Comparison of ENCODE assay signal across 8 mouse cellular contexts in genomic region chr19:11964266-11964665, GRCm38 (mm10). TPM values are rescaled to one million over a fixed set of nuclear protein-coding genes. Genes with fewer than 3 reads are reported as not detected.
DNase-seq lines count a peak whose midpoint lies in the region; ATAC-seq and TF ChIP-seq lines count a peak whose summit lies in the region.

No protein-coding gene starts in this region.

- no peaks in the 10 kb centered on the region for H3K27me3 ChIP-seq in heart, embryonic 15.5 days
- H3K27me3 ChIP-seq in hindbrain, embryonic 16.5 days (replicated peaks; ENCODE audit: control insufficient read depth, insufficient read depth, low read length): no peaks in the 10 kb centered on the region
- H3K27me3 ChIP-seq in midbrain, postnatal 0 days (ENCODE audit: insufficient read depth, low read length): no peaks in the 10 kb centered on the region

- peaks cover 27% of the 10 kb centered on the region for H3K4me1 ChIP-seq in heart, embryonic 15.5 days (replicated peaks)
- peaks cover 18% of the 10 kb centered on the region for H3K4me1 ChIP-seq in hindbrain, embryonic 16.5 days (ENCODE audit: control insufficient read depth, insufficient read depth, low read depth, low read length)
- peaks cover 6% of the 10 kb centered on the region for H3K4me1 ChIP-seq in midbrain, postnatal 0 days (ENCODE audit: insufficient read depth, low read length)

- no peak for ATAC-seq in heart, embryonic 15.5 days (replicated peaks; ENCODE audit: insufficient number of reproducible peaks, insufficient read depth, low FRiP score, low read depth)
- ATAC-seq in hindbrain, embryonic 16.5 days: no peak
- ATAC-seq in midbrain, postnatal 0 days (ENCODE audit: low FRiP score): no peak

- H3K4me2 ChIP-seq in heart, embryonic 15.5 days: peak overlapping the region; percentile 67; the same call in 1 of the 2 replicates
- peak overlapping the region; percentile 74 for H3K4me2 ChIP-seq in hindbrain, embryonic 16.5 days (ENCODE audit: low read length)
- H3K4me2 ChIP-seq in midbrain, postnatal 0 days (ENCODE audit: low read depth, low read length, poor library complexity, severe bottlenecking): peak overlapping the region; percentile 52

- no peaks in the 10 kb centered on the region for H3K9me3 ChIP-seq in heart, embryonic 15.5 days (replicated peaks)
- no peaks in the 10 kb centered on the region for H3K9me3 ChIP-seq in hindbrain, embryonic 16.5 days (ENCODE audit: control insufficient read depth, low read length)
- H3K9me3 ChIP-seq in midbrain, postnatal 0 days (ENCODE audit: low read length): no peaks in the 10 kb centered on the region

- intact Hi-C loops in heart, postnatal 36 days (cut with DNase I): loop anchor here (2.0 kb wide), 1 partner anchor 51 kb away; the partner anchor contains the start of gene Patl1

- TF ChIP-seq CTCF in midbrain, postnatal 0 days (IDR thresholded peaks at IDR 0.05): peak; percentile 49; the same call in 1 of the 2 replicates

- no peak overlapping the region for H3K9ac ChIP-seq in heart, embryonic 15.5 days
- no peak overlapping the region for H3K9ac ChIP-seq in hindbrain, embryonic 16.5 days (ENCODE audit: low read depth, low read length)
- no peak overlapping the region for H3K9ac ChIP-seq in midbrain, postnatal 0 days (replicated peaks; ENCODE audit: low read length, poor library complexity, severe bottlenecking)

- H3K36me3 ChIP-seq in heart, embryonic 15.5 days: no peaks in the 10 kb centered on the region
- H3K36me3 ChIP-seq in hindbrain, embryonic 16.5 days (ENCODE audit: control insufficient read depth, insufficient read depth, low read length): no peaks in the 10 kb centered on the region
- H3K36me3 ChIP-seq in midbrain, postnatal 0 days (ENCODE audit: insufficient read depth, low read length): peaks cover 8% of the 10 kb centered on the region; the same call in 1 of the 2 replicates

- peak overlapping the region; percentile 86; the same call in 1 of the 2 replicates for H3K27ac ChIP-seq in heart, embryonic 15.5 days
- H3K27ac ChIP-seq in hindbrain, embryonic 16.5 days (ENCODE audit: low read depth, low read length): no peak overlapping the region
- peak overlapping the region; percentile 83; the same call in 1 of the 2 replicates for H3K27ac ChIP-seq in midbrain, postnatal 0 days (ENCODE audit: low read depth, low read length)

- DNase-seq in heart, postnatal 36 days: no peak
- DNase-seq in R1 (ENCODE audit: low read depth, low spot score): peak; percentile 46
- DNase-seq in midbrain, postnatal 0 days (ENCODE audit: low spot score): no peak
- DNase-seq in embryo, embryonic 11 days: no peak
- no peak for DNase-seq in left cerebral cortex, adult 9 months (ENCODE audit: low spot score in 2 of 2)
- DNase-seq in frontal cortex, adult 2 months (ENCODE audit: extremely low spot score in 1 of 2, low spot score in 1 of 2): no peak

- H3K4me3 ChIP-seq in heart, embryonic 15.5 days: peak overlapping the region; percentile 53
- no peak overlapping the region for H3K4me3 ChIP-seq in hindbrain, embryonic 16.5 days (ENCODE audit: low read length)
- peak overlapping the region; percentile 37; the same call in 1 of the 2 replicates for H3K4me3 ChIP-seq in midbrain, postnatal 0 days (ENCODE audit: low read depth, low read length)

- WGBS in heart, embryonic 15.5 days: 97% methylated on average over 1 of the region's 1 CpGs
- 100% methylated on average over 1 of the region's 1 CpGs for WGBS in hindbrain, embryonic 16.5 days
- WGBS in midbrain, postnatal 0 days: 97% methylated on average over 1 of the region's 1 CpGs

RNA-seq across cellular contexts. Expression of gene Osbp, which starts 1.5 kb away (rescaled TPM):
- 4.3 and 4.4 TPM in 2 replicates for polyA plus RNA-seq in heart, embryonic 15.5 days (2015; fragmentation: Nextera tagmentation; extraction: Ambion mirVana)
- 100 to 1,000 TPM; 102 to 106 TPM for total RNA-seq in heart, postnatal 36 days (2021)
- polyA plus RNA-seq in hindbrain, embryonic 16.5 days (2015; fragmentation: Nextera tagmentation; extraction: Ambion mirVana): 3.0 and 3.2 TPM in 2 replicates
- total RNA-seq in midbrain, postnatal 0 days (2014; rRNA removed): 24.6 and 28.1 TPM in 2 replicates
- 2.8 TPM in 2 replicates for polyA plus RNA-seq in midbrain, postnatal 0 days (2015; fragmentation: Nextera tagmentation; extraction: Ambion mirVana)
- polyA plus RNA-seq in frontal cortex, adult 2 months (2012; rRNA removed): 34.9 and 36.3 TPM in 2 replicates

RNA-seq across cellular contexts. Expression of gene Patl1, which starts 52.1 kb away (rescaled TPM):
- 17.2 and 17.3 TPM in 2 replicates for polyA plus RNA-seq in heart, embryonic 15.5 days (2015; fragmentation: Nextera tagmentation; extraction: Ambion mirVana)
- 10 to 100 TPM; 26.3 to 27.3 TPM for total RNA-seq in heart, postnatal 36 days (2021)
- 14.8 and 16.4 TPM in 2 replicates for polyA plus RNA-seq in hindbrain, embryonic 16.5 days (2015; fragmentation: Nextera tagmentation; extraction: Ambion mirVana)
- total RNA-seq in midbrain, postnatal 0 days (2014; rRNA removed): 11.8 and 13.4 TPM in 2 replicates
- polyA plus RNA-seq in midbrain, postnatal 0 days (2015; fragmentation: Nextera tagmentation; extraction: Ambion mirVana): 10.7 and 11.9 TPM in 2 replicates
- 21.0 and 21.2 TPM in 2 replicates for polyA plus RNA-seq in frontal cortex, adult 2 months (2012; rRNA removed)
